Mouse (Mus musculus) embryonic facial prominence, embryonic 14.5 days (tissue): ENCODE data around the gene Polr2e. TPM values are rescaled to one million over a fixed set of nuclear protein-coding genes. Genes with fewer than 3 reads are reported as not detected.
"Not testable (repeated sequence)": the region's sequence is repeated elsewhere in the genome, so short reads cannot be mapped to it uniquely, and the experiment has no call there.

ENCODE experiments used
- ATAC-seq: fragments of 200-750 bp; cut with Nextera tagmentation; 2 replicates; pipeline ENCODE4 v1.8.0; 2017; ENCODE audit warnings: low read depth, moderate number of reproducible peaks, moderate TSS enrichment
- DNase-seq: peaks from one replicate; pipeline ENCODE4 v3.0.0-alpha.2; 2015; ENCODE audit warnings: low spot score
- H3K27ac ChIP-seq: fragments of 300-500 bp; sonication (generic); replicated peaks from 2 replicates; pipeline ENCODE4 v1.5.1; 2014; ENCODE audit warnings: low read depth, mild to moderate bottlenecking, low read length, moderate library complexity
- H3K27me3 ChIP-seq: fragments of 300-500 bp; sonication (generic); replicated peaks from 2 replicates; pipeline ENCODE4 v1.6.1; 2014; ENCODE audit warnings: low read length; ENCODE audit not compliant: control insufficient read depth, insufficient read depth
- H3K36me3 ChIP-seq: fragments of 300-500 bp; sonication (generic); 2 replicates; pipeline ENCODE4 v1.6.1; 2014; ENCODE audit warnings: low read length, mixed read lengths; ENCODE audit not compliant: control insufficient read depth, insufficient read depth
- H3K4me1 ChIP-seq: fragments of 300-500 bp; sonication (generic); 2 replicates; pipeline ENCODE4 v1.6.1; 2014; ENCODE audit warnings: antibody characterized with exemption, low read length; ENCODE audit not compliant: control insufficient read depth, insufficient read depth
- H3K4me2 ChIP-seq: fragments of 300-500 bp; sonication (generic); 2 replicates; pipeline ENCODE4 v1.6.1; 2014; ENCODE audit warnings: low read depth, mild to moderate bottlenecking, low read length, moderate library complexity, mixed read lengths
- H3K4me3 ChIP-seq: fragments of 300-500 bp; sonication (generic); 2 replicates; pipeline ENCODE4 v1.5.1; 2014; ENCODE audit warnings: low read depth, mild to moderate bottlenecking, low read length
- H3K9ac ChIP-seq: fragments of 300-500 bp; sonication (generic); 2 replicates; pipeline ENCODE4 v1.6.1; 2014; ENCODE audit warnings: low read depth, mild to moderate bottlenecking, low read length, moderate library complexity, mixed read lengths
- H3K9me3 ChIP-seq: fragments of 300-500 bp; sonication (generic); 2 replicates; pipeline ENCODE4 v1.6.1; 2016; ENCODE audit warnings: low read length; ENCODE audit not compliant: control insufficient read depth
- WGBS: fragments of 180-500 bp; shearing (Covaris S2); extraction: QIAGEN DNeasy Blood & Tissue Kit; methylation state at CpG from one replicate; pipeline ENCODE4 v1.1.7; 2014; 5-methylcytosine and 5-hydroxymethylcytosine counted together
- polyA plus RNA-seq: library from polyadenylated mRNA; unstranded; fragments of >200 nt; fragmentation: Nextera tagmentation; extraction: Ambion mirVana; gene quantifications from 2 replicates; pipeline ENCODE4 v1.2.1, GENCODE M21; 2014

Gene Polr2e
- polyA plus RNA-seq, 1 experiment from 2014 or later, result 207 TPM

DNA sequence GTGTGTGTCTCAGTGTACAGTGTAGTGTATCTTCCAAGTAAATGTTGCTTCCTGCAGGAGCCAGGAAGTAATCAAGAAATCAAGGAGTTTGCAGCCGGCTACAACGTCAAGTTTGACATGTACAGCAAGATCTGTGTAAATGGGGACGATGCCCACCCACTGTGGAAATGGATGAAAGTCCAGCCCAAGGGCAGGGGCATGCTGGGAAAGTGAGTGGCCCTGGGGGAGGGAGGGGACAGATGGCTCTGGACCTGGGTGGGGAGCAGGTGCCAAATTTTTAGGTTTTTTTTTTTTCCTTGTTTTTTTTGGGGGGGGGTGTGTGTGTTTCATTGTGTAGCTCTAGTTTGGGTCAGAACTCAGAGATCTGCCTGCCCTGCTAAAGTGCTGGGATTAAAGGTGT is 15.3 kb upstream of the Polr2e start:
- H3K9me3 ChIP-seq, ATAC-seq, H3K27ac ChIP-seq, H3K27me3 ChIP-seq, DNase-seq: not testable (repeated sequence)
- peak overlapping the region; percentile 94 for H3K9ac ChIP-seq
- peaks cover 10% of the 10 kb centered on the region; the same call in 1 of the 2 replicates for H3K4me1 ChIP-seq
- 0% methylated on average over 2 of the region's 3 CpGs for WGBS
- H3K36me3 ChIP-seq, result peaks cover 46% of the 10 kb centered on the region
- H3K4me2 ChIP-seq, result peak overlapping the region; percentile 86
- peak overlapping the region; percentile 93 for H3K4me3 ChIP-seq

DNA sequence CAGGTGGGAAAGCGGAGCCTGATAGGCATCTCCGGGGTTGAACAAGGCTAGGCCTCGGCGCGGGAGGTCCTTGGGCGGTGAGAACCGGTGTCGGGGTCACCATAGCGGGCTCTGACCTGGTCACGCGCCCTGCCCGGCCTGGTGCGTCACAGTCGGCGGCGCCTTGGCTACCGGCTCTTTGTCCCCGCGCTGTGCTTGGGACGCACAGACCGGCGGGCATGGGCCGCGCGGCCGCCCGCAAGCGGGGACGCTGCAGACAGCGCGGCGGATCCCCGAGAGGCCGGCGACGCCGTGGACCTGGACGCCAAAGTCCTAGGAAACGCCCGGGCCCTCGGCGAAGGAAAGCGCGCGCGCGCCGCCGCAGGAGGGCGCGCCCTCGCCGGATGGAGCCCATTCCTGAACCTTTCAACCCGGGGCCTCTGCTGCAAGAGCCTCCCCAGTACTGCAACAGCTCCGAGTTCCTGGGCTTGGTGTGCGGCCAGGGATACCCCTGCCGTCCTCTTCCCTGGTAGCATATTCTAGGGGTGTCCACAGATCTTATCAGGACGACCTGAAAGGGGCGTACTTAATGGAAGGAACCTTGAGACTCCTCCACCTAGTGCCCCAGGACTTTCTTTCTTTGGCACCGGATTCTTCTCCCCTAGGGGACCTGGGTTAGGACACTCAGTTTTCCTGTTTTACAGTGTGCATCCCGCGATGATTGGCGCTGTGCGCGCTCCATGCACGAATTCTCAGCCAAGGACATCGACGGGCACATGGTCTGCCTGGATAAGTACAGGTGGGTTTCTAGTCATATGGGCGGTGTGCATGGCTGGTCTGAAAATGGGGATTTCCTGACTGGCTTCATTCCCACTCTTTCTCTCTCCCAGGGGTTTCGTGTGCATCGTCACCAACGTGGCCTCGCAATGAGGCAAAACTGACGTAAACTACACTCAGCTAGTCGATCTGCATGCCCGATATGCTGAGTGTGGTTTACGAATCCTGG is 14.5 kb upstream of the Polr2e start:
- DNase-seq (peak; percentile 80), ATAC-seq (peak; percentile 34)
- H3K36me3 ChIP-seq, result peaks cover 39% of the 10 kb centered on the region

GRCm38 (mm10) chr10:80053259-80053780 is 13.7 kb upstream of the Polr2e start:
- peaks cover 31% of the 10 kb centered on the region for H3K36me3 ChIP-seq
- H3K4me1 ChIP-seq, result peaks cover 12% of the 10 kb centered on the region; the same call in 1 of the 2 replicates
- H3K27ac ChIP-seq, result peak overlapping the region; percentile 98
- no peaks in the 10 kb centered on the region for H3K9me3 ChIP-seq
- peak; percentile 100 for DNase-seq
- WGBS, result 0% methylated on average over 45 of the region's 47 CpGs
- no peaks in the 10 kb centered on the region for H3K27me3 ChIP-seq
- H3K9ac ChIP-seq, result peak overlapping the region; percentile 94
- peak overlapping the region; percentile 93 for H3K4me3 ChIP-seq
- peak overlapping the region; percentile 86 for H3K4me2 ChIP-seq
- peak; percentile 98 for ATAC-seq

More for the DNA sequence above, 14.5 kb upstream of the Polr2e start:
- Histone ChIP-seq H3K4me3 (peak overlapping the region; percentile 93), H3K27me3 (no peaks in the 10 kb centered on the region), H3K9ac (peak overlapping the region; percentile 94), H3K4me1 (peaks cover 10% of the 10 kb centered on the region; the same call in 1 of the 2 replicates), H3K9me3 (no peaks in the 10 kb centered on the region), H3K27ac (peak overlapping the region; percentile 98), H3K4me2 (peak overlapping the region; percentile 86)
- whole genome bisulfite sequencing, result 2% methylated on average over 40 of the region's 77 CpGs

GRCm38 (mm10) chr10:80052374-80052764 is 12.8 kb upstream of the Polr2e start:
- DNase-seq (no peak), ATAC-seq (no peak)
- Histone ChIP-seq H3K4me1 (peaks cover 17% of the 10 kb centered on the region), H3K36me3 (peaks cover 21% of the 10 kb centered on the region), H3K9ac (no peak overlapping the region), H3K4me2 (no peak overlapping the region), H3K27ac (no peak overlapping the region; the same call in 1 of the 2 replicates), H3K4me3 (no peak overlapping the region; the same call in 1 of the 2 replicates), H3K27me3 (no peaks in the 10 kb centered on the region), H3K9me3 (no peaks in the 10 kb centered on the region)
- 89% methylated on average over 5 of the region's 5 CpGs for WGBS

- WGBS, result 36% methylated on average over 13 of the region's 14 CpGs
- peak overlapping the region; percentile 6; the same call in 1 of the 2 replicates for H3K9ac ChIP-seq
- no peaks in the 10 kb centered on the region for H3K27me3 ChIP-seq
- peaks cover 16% of the 10 kb centered on the region for H3K36me3 ChIP-seq
- H3K4me3 ChIP-seq, result no peak overlapping the region
- H3K4me2 ChIP-seq, result no peak overlapping the region
- ATAC-seq (no peak), DNase-seq (peak; percentile 31)
- H3K4me1 ChIP-seq, result peaks cover 17% of the 10 kb centered on the region
- peak overlapping the region; percentile 63 for H3K27ac ChIP-seq
- no peaks in the 10 kb centered on the region for H3K9me3 ChIP-seq
Measured at GRCm38 (mm10) chr10:80051618-80052373, 12.2 kb upstream of the Polr2e start.

- H3K27ac ChIP-seq, result peak overlapping the region; percentile 63
- no peaks in the 10 kb centered on the region for H3K27me3 ChIP-seq
- DNase-seq, result no peak
- H3K9ac ChIP-seq, result no peak overlapping the region
- no peak overlapping the region for H3K4me2 ChIP-seq
- H3K36me3 ChIP-seq, result peaks cover 9% of the 10 kb centered on the region; the same call in 1 of the 2 replicates
- peaks cover 17% of the 10 kb centered on the region for H3K4me1 ChIP-seq
- H3K9me3 ChIP-seq, result no peaks in the 10 kb centered on the region
- no peak for ATAC-seq
- 24% methylated on average over 15 of the region's 15 CpGs for WGBS
- no peak overlapping the region for H3K4me3 ChIP-seq
Measured at GRCm38 (mm10) chr10:80050885-80051617, 11.5 kb upstream of the Polr2e start.

DNA sequence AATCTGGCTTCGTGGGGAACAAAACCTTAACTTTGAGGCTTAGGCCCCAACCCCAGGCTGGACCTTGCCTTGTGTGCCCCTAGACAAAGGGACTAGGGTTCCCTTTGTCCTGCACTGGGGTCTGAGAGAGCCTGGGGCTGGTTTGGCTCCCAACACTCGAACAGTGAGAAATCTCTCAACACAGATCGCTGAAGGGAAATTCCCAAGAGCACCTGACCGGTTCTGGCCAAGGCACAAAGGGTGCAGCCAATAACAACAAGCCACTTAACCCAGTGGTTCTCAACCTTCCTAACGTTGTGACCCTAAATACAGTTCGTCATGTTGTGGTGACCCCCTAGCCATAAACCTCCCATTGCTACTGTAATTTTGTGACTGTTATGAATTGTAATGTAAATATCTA is 10.6 kb upstream of the Polr2e start:
- Histone ChIP-seq H3K4me2 (no peak overlapping the region), H3K4me3 (no peak overlapping the region), H3K27ac (0 out of 2 replicates have a peak overlapping the region, but pooled peaks have one; percentile 63), H3K4me1 (peaks cover 14% of the 10 kb centered on the region), H3K9ac (no peak overlapping the region), H3K36me3 (peaks cover 2% of the 10 kb centered on the region; the same call in 1 of the 2 replicates), H3K27me3 (no peaks in the 10 kb centered on the region), H3K9me3 (no peaks in the 10 kb centered on the region)
- WGBS, result 27% methylated on average over 6 of the region's 6 CpGs
- DNase-seq (no peak), ATAC-seq (no peak)

DNA sequence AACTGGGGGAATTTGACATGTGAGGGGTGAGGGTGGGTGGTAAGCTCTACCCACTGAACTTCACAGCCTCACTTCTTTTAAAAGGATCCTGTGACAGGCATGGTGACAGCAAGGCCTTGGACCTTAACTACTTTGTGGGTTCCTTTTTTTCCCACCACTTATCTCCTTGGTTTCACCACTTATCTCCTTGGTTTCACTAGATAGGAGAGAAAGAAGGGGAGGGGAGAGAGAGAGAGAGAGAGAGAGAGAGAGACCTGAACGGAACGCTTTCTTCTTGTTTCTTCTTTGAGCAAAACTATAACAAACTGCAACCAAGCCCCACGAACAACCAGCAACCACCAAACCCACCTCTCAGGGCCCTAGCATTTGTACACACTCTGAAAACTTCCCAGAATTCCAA is 9.2 kb upstream of the Polr2e start:
- Histone ChIP-seq H3K9ac (no peak overlapping the region), H3K36me3 (no peaks in the 10 kb centered on the region), H3K4me2 (no peak overlapping the region), H3K4me1 (peaks cover 10% of the 10 kb centered on the region), H3K27me3 (no peaks in the 10 kb centered on the region), H3K4me3 (no peak overlapping the region), H3K9me3 (no peaks in the 10 kb centered on the region), H3K27ac (peak overlapping the region; percentile 50)
- 50% methylated on average over 3 of the region's 3 CpGs for WGBS
- no peak for ATAC-seq
- DNase-seq, result no peak
